Mouse (Mus musculus): Measurements from ENCODE around the gene Sh3pxd2a. TPM values are rescaled to one million over a fixed set of nuclear protein-coding genes. Genes with fewer than 3 reads are reported as not detected.
A peak's percentile ranks its signal among the peaks of the same experiment; 100 is the strongest.

Gene Sh3pxd2a
- total RNA-seq, 2 experiments from 2014 or later: 32.8 to 42.6 TPM

- no peak for DNase-seq (ENCODE audit: low spot score)
These were observed 23.2 kb downstream of the Sh3pxd2a start for GRCm38 (mm10) chr19:47440967-47441366.

- no peak for DNase-seq (ENCODE audit: low spot score)
These were observed 23.8 kb downstream of the Sh3pxd2a start for GRCm38 (mm10) chr19:47440435-47440803.

DNA sequence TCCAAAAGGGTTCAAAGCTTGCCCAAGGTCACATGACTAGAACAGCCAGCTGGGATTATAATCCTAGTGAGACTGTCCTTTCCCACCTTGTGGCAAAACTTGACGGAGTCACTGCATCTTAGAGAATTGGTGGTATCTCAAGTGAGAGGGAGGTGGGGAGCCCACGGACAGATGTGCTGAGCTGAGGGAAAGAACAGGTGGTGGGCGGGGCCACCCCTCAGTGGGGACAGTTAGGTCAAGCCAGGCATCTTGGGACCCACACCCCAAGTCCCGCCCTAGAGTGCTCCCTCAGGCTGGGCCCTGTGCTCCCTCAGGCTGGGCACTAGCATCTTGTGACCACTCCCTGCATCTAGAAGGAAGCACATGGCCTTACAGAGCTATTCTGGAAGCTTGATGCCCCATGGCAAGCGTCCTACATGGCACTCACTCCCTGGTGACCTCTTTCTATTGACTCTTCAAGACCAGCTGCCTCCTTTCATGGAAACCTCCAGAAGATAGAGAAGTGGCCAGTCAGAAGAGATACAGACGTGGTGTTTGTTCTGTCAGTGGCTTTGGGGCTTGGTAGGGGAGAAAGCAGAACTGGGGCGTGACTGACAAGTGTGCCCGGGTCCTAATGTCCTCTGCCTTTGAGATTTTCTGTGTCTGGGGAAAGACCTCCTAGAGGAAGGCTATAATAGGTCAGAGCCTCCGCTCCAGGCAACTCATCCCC, 24.3 kb downstream of the Sh3pxd2a start:
- no peak for DNase-seq (ENCODE audit: low spot score)

DNA sequence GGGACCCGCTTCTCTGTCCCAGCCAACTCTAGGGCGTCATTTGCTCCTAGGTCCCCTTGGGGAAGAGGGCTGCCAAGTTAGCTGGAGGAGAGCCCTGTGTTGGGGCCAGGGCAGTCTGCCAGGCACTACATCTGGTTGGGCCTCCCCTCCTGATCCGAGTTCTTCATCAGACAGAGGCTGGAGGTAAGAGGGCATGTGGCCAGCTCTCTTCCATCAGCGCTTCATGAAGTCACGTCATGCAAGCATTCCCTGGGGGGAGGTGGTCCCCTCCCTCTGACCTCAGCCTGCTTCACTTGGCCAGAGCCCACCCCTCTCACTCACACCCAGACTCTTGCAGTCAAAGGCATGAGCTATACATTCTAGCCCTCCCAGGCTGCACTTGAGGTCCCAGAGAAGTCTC, 25.8 kb downstream of the Sh3pxd2a start:
- DNase-seq (ENCODE audit: low spot score): peak; percentile 87

- DNase-seq (ENCODE audit: low spot score): no peak
These were observed 27.2 kb downstream of the Sh3pxd2a start for GRCm38 (mm10) chr19:47437040-47437439.

- peak; percentile 80 for DNase-seq (ENCODE audit: low spot score)
These were observed 28.0 kb downstream of the Sh3pxd2a start for GRCm38 (mm10) chr19:47436236-47436635.

GRCm38 (mm10) chr19:47434655-47435054, 29.5 kb downstream of the Sh3pxd2a start:
- DNase-seq (ENCODE audit: low spot score): no peak

DNA sequence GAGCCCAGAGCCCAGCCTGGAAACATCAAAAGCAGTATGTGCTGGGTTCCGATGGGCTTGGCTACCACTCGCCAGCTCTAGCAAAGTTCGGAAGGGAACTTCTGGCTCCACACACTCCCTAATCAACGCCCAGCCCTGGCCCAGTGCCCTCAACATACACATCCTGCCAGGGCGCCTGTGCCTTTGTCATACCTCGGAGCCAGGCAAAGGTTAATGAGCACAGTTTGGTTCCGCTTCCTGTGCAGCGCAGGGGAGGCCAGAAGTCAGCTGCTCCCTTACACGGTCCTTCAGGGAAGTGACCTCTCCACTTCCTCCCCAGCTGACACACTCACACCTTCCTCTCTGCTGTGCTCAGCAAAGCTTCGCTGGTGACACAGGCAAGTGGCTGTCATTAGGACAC, 31.9 kb downstream of the Sh3pxd2a start:
- no peak for DNase-seq (ENCODE audit: low spot score)

DNA sequence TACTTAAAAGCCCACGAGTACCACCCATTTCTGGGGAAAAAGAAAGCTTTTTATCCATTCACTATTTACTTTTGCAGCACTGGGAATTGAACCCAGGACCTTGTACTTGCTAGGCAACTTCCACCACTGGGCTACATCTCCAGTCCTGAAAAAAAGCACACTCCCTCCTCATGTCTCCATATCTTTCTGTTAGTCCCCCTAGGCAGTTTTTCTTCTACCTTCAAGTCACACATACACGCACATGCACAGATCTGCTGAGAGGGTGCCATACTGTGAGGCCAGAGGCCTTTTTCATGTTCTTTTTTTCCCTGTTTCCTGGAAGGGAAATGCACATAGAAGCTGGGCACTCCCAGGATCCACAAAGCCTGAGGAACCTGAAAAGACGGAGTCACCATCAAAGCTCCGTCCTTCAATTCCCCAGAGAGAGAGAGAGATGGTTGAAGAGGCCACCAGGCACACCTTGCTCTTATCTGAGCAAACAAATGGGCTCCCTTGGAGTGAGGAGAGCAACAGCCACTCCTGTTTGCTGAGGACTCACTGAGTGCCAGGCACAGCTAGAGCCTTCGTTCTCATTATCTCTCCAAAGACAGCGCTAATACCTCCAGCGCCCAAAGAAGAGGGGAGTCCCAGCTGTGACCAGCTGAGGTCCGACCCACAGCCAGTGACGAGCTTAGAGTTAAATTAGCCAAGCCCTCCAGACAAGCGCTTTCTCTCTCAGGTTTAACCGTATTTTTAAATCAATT, 32.8 kb downstream of the Sh3pxd2a start:
- DNase-seq (ENCODE audit: low spot score): no peak

DNA sequence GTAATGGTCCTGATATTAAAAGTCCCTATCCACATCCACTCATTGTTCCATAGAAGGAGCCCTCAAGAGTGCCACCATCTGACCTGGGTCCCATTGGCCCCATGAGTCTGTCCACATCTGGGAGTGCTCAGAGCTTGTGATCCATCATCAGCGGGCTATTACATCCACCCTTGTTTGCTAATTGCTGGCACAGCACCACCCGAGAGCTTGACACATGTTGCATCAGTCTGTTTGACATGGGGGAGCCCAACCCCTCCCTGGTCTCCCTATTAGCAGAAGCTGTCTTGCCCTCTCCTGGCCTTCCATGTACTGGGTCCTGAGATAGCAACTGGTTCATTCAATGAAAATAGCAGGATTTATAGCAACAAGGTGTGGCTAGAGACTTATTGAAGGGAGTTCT, 34.0 kb downstream of the Sh3pxd2a start:
- DNase-seq (ENCODE audit: low spot score): no peak

DNA sequence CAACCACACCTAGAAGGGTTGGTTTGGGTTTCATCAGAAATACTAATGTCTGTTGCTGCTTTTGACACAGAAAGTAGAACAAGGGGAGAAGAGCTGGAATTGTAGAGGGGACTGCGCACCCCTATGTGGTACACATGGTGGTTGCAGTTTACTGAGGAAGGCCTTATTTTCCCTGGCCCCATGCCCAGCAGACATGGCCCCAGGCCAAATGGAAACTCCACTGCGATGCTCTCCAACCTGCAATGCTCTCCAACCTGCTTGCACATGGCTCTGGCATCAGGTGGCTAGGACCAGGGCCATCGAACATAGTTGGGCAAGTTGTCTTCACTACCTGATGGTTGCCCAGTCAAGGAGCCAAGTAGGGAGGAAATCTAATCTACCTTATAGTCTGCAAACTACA, 35.0 kb downstream of the Sh3pxd2a start:
- peak; percentile 56 for DNase-seq (ENCODE audit: low spot score)

GRCm38 (mm10) chr19:47428794-47429193, 35.4 kb downstream of the Sh3pxd2a start:
- peak; percentile 62 for DNase-seq (ENCODE audit: low spot score)

GRCm38 (mm10) chr19:47427841-47428789, 36.1 kb downstream of the Sh3pxd2a start:
- no peak for DNase-seq (ENCODE audit: low spot score)

DNA sequence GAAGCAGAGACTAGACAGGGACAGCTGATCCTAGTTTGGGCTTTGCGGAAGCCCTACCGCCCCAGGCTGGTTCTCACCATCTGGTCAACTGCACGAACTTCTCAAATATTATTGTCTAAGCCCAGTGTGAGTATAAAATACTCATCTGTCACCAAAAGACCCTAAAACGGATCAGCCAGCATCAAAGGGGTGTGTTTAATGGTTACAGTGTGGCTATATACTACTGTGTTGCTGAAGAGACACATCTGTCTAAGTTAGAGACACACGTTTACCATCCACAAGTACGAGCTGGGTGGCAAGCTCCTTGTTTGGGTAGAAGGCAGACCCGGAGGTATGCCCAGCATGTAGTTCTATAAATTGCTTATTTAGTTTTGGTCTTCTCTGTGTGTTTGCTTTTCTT, 40.6 kb downstream of the Sh3pxd2a start:
- DNase-seq (ENCODE audit: low spot score): no peak

- no peak for DNase-seq (ENCODE audit: low spot score)
These were observed 42.9 kb downstream of the Sh3pxd2a start for GRCm38 (mm10) chr19:47421128-47421898.

GRCm38 (mm10) chr19:47420539-47420938, 43.7 kb downstream of the Sh3pxd2a start:
- DNase-seq (ENCODE audit: low spot score): peak; percentile 71

DNA sequence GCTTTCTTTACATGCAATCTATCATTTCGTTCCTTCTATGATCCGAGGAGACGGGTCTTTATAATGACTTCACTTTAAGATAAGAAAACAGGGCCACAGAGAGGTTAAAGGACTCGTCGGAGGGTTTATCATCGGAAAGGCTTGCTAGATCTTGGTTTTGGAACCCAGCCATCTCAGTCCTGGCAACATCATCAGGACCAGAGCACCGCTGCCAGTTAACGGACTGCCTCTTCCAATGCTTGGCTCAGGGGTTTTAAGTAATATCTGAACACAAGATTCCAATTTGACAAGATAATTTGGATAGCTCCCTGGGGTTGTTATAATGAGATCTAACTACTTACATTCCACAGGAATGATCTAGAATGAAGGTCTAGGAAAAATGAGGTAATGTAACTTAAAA, 45.0 kb downstream of the Sh3pxd2a start:
- DNase-seq (ENCODE audit: low spot score): no peak

DNA sequence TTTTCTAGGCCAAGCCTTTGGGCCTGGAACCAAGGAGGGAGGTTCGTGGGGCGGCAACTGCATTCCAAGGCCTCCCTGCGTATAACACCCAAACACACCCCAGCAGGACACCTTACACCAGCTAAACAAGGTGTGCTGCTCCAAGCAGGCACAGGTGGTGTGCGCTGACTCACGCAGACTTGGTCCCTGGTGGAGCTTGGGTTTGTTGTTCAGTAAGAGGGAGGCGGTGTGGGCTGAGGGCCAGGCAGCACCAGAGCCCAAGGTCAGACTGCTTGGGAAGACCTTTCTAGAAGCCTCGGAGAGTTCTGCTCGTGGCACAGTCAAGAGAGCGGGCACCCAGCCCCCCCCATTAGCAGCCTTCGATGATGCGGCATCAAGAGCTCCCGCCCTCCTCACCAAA, 48.0 kb downstream of the Sh3pxd2a start:
- DNase-seq (ENCODE audit: low spot score): no peak

DNA sequence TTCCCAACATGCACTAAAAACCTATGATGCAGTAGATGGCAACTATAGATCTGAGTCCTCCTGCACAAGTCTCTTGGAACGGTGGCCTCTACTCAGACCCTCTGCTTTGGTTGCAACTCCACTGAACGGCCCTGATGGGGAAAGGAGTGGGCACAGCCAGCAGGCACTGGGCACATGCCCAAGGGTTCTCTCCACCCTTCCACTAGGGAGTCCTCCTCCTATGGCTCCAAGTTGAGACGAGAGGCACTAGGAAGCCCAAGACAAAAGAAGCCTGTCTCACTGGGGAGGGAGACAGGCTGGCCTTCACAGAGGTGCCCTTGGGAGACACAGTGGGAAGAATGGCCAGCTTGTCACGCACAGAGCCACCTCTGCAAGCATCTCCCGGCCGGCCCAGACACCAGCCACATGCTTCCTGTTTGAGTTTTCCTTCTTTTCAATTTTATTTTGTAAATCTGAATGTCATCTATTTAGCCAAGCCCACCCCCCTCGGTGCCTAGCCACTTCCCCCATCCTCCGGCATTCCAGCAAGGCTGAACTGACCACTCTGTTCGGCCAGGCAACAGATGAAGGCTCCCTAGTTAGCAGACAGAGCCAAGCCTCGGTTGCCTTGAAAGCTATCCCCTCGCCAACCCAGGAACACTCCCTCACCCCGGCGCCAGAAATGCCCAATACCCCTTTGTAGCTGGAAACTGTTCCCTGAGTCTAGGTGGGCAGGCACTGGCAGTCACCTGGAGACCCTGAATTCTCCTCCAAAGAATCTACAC, 49.9 kb downstream of the Sh3pxd2a start:
- no peak for DNase-seq (ENCODE audit: low spot score)

GRCm38 (mm10) chr19:47413458-47414005, 50.7 kb downstream of the Sh3pxd2a start:
- DNase-seq (ENCODE audit: low spot score): no peak

All from gastrocnemius, adult 18-20 months (tissue).